ENCODE assay signal across 22 mouse cellular contexts in the genomic region with DNA sequence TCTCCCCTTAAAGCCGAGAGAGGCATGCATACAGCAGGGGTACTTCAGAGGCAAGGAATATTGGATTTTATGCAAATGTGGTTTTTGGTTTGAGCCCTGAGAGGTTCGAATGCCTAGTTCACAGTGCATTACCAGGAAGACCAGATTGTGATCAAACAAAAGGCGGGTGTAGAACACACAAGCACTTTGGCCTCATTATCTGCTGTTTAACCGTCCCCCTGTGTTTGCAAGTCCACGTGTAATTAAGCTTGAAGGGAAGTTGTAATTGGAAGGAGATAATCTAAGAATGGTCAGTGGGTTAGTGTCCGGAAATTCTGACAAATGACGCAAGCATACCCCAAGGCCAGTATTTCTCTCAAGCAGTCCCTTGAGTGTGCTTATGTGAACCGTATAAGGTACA. TPM values are rescaled to one million over a fixed set of nuclear protein-coding genes. Genes with fewer than 3 reads are reported as not detected.
DNase-seq lines count a peak whose midpoint lies in the region; ATAC-seq and TF ChIP-seq lines count a peak whose summit lies in the region.
"Had no signal": no experiment of that assay in that cellular context is flagged by ENCODE, and none has a peak within 500 bp of the region (broad histone marks: within the 10 kb centered on the region; RNA-seq: fewer than 3 reads in every experiment).

No protein-coding gene starts in this region.

- peak; percentile 20 for DNase-seq in embryo, embryonic 10.5 days (ENCODE audit: low spot score)
- no peak for DNase-seq in embryo, embryonic 11 days
- no peak for DNase-seq in kidney, postnatal 0 days (ENCODE audit: low spot score)
- DNase-seq in kidney, postnatal 10 days: no peak
- DNase-seq in ovary, adult 18-20 months (ENCODE audit: low spot score): no peak
- DNase-seq in heart, postnatal 25 days (ENCODE audit: low spot score): no peak
- DNase-seq: cerebellum, adult 11 months; cerebellum, postnatal 36 days; gastrocnemius, adult 2 months; heart, postnatal 10 days; kidney, postnatal 25 days; left cerebral cortex, postnatal 4 days; right cerebral cortex, postnatal 25 days had no signal

- H3K9ac ChIP-seq in kidney, postnatal 0 days (ENCODE audit: low read depth, low read length): no peak overlapping the region
- no peak overlapping the region for H3K9ac ChIP-seq in intestine, postnatal 0 days (ENCODE audit: low read depth, low read length)
- H3K9ac ChIP-seq: hindbrain, embryonic 15.5 days; lung, embryonic 15.5 days had no signal

- H3K4me3 ChIP-seq in kidney, postnatal 0 days (replicated peaks; ENCODE audit: low read depth, low read length): no peak overlapping the region
- H3K4me3 ChIP-seq in intestine, postnatal 0 days (ENCODE audit: low read depth, low read length): no peak overlapping the region
- H3K4me3 ChIP-seq: gastrocnemius, adult 2 months; hindbrain, embryonic 15.5 days; lung, embryonic 15.5 days; myocyte had no signal

- no peak overlapping the region for H3K4me2 ChIP-seq in kidney, postnatal 0 days (ENCODE audit: low read length)
- no peak overlapping the region for H3K4me2 ChIP-seq in intestine, postnatal 0 days (replicated peaks; ENCODE audit: low read depth)
- H3K4me2 ChIP-seq: hindbrain, embryonic 15.5 days; lung, embryonic 15.5 days had no signal

- 33% methylated on average over 8 of the region's 8 CpGs for whole genome bisulfite sequencing in kidney, postnatal 0 days
- WGBS in intestine, postnatal 0 days: 19% methylated on average over 8 of the region's 8 CpGs

- no peaks in the 10 kb centered on the region for H3K9me3 ChIP-seq in kidney, postnatal 0 days (replicated peaks; ENCODE audit: low read length)
- no peaks in the 10 kb centered on the region for H3K9me3 ChIP-seq in intestine, postnatal 0 days (ENCODE audit: control insufficient read depth)
- H3K9me3 ChIP-seq: hindbrain, embryonic 15.5 days; lung, embryonic 15.5 days had no signal

- peak overlapping the region; percentile 6; the same call in 1 of the 2 replicates for H3K27ac ChIP-seq in kidney, postnatal 0 days
- peak overlapping the region; percentile 57; the same call in 1 of the 2 replicates for H3K27ac ChIP-seq in intestine, postnatal 0 days (ENCODE audit: low read depth, low read length)
- H3K27ac ChIP-seq: gastrocnemius, adult 2 months; hindbrain, embryonic 15.5 days; lung, embryonic 15.5 days had no signal

- intact Hi-C loops in heart, postnatal 25 days (cut with DNase I): no loop called here

- no peaks in the 10 kb centered on the region for H3K36me3 ChIP-seq in kidney, postnatal 0 days (ENCODE audit: insufficient read depth, low read length)
- H3K36me3 ChIP-seq in intestine, postnatal 0 days (ENCODE audit: control insufficient read depth, insufficient read depth): no peaks in the 10 kb centered on the region
- H3K36me3 ChIP-seq: hindbrain, embryonic 15.5 days; lung, embryonic 15.5 days had no signal

- no peak for TF ChIP-seq CTCF in kidney, postnatal 0 days (IDR thresholded peaks at IDR 0.05; ENCODE audit: low read depth)
- no peak for TF ChIP-seq CTCF in intestine, postnatal 0 days (IDR thresholded peaks at IDR 0.05; ENCODE audit: low read depth)

- H3K4me1 ChIP-seq in kidney, postnatal 0 days (replicated peaks; ENCODE audit: insufficient read depth, low read length): peaks cover 5% of the 10 kb centered on the region; the same call in 1 of the 2 replicates
- peaks cover 7% of the 10 kb centered on the region for H3K4me1 ChIP-seq in intestine, postnatal 0 days (replicated peaks; ENCODE audit: control insufficient read depth, insufficient read depth, low read length)

- no peak for ATAC-seq in kidney, postnatal 0 days (replicated peaks; ENCODE audit: low FRiP score, low read depth)
- 0 out of 2 replicates have a peak, but pooled peaks have one; percentile 20 for ATAC-seq in intestine, postnatal 0 days
- peak; percentile 47 for ATAC-seq in megakaryocyte, adult 5-6 weeks (ENCODE audit: poor library complexity, severe bottlenecking)
- ATAC-seq: forebrain, embryonic 14.5 days had no signal

- no peaks in the 10 kb centered on the region for H3K27me3 ChIP-seq in kidney, postnatal 0 days (ENCODE audit: insufficient read depth, low read length)
- H3K27me3 ChIP-seq in intestine, postnatal 0 days (replicated peaks; ENCODE audit: control insufficient read depth, insufficient read depth, low read length): no peaks in the 10 kb centered on the region
- H3K27me3 ChIP-seq: hindbrain, embryonic 15.5 days; lung, embryonic 15.5 days had no signal

RNA-seq across cellular contexts. Expression of a gene that starts 16.3 kb away (rescaled TPM):
- 0.46 and 0.56 TPM in 2 replicates for polyA plus RNA-seq in kidney, postnatal 0 days (2015; fragmentation: Nextera tagmentation; extraction: Ambion mirVana)
- polyA plus RNA-seq in intestine, postnatal 0 days (2015; fragmentation: Nextera tagmentation; extraction: Ambion mirVana): 0.08 TPM in 1 of 2 replicates, not detected in the other
- 0.22 TPM in 1 of 2 replicates, not detected in the other for total RNA-seq in megakaryocyte, adult 5-6 weeks (2015)
- not detected in 2 replicates for total RNA-seq in megakaryocyte, adult 5-6 weeks (2017)
- total RNA-seq in heart, postnatal 25 days (2021): 1 to 10 TPM in 1 of 2 experiments, under 1 TPM in 1; 0.26 to 1.1 TPM
- total RNA-seq: gastrocnemius, adult 2 months; layer of hippocampus, postnatal 25 days; left cerebral cortex, postnatal 4 days had no signal
- polyA plus RNA-seq: forebrain, embryonic 14.5 days; hindbrain, embryonic 15.5 days; lung, embryonic 15.5 days had no signal

RNA-seq across cellular contexts. Expression of a gene that starts 26.1 kb away (rescaled TPM):
- 0.61 and 0.80 TPM in 2 replicates for polyA plus RNA-seq in kidney, postnatal 0 days (2015; fragmentation: Nextera tagmentation; extraction: Ambion mirVana)
- not detected in 2 replicates for polyA plus RNA-seq in intestine, postnatal 0 days (2015; fragmentation: Nextera tagmentation; extraction: Ambion mirVana)
- 0.85 TPM in 1 of 2 replicates, not detected in the other for total RNA-seq in megakaryocyte, adult 5-6 weeks (2015)
- 0.18 TPM in 1 of 2 replicates, not detected in the other for total RNA-seq in megakaryocyte, adult 5-6 weeks (2017)
- not detected for total RNA-seq in heart, postnatal 25 days (2021)
- total RNA-seq: heart, adult 8-10 months; heart, postnatal 10 days; layer of hippocampus, postnatal 25 days; left cerebral cortex, postnatal 4 days had no signal
- polyA plus RNA-seq: embryonic facial prominence, embryonic 14.5 days; forebrain, embryonic 14.5 days; hindbrain, embryonic 15.5 days had no signal

RNA-seq across cellular contexts. Expression of a gene that starts 32.2 kb away (rescaled TPM):
- polyA plus RNA-seq in kidney, postnatal 0 days (2015; fragmentation: Nextera tagmentation; extraction: Ambion mirVana): 0.29 and 0.32 TPM in 2 replicates
- polyA plus RNA-seq in intestine, postnatal 0 days (2015; fragmentation: Nextera tagmentation; extraction: Ambion mirVana): not detected in 2 replicates
- total RNA-seq in megakaryocyte, adult 5-6 weeks (2015): not detected in 2 replicates
- 1.1 and 1.6 TPM in 2 replicates for total RNA-seq in megakaryocyte, adult 5-6 weeks (2017)
- total RNA-seq in heart, postnatal 25 days (2021): not detected
- total RNA-seq: gastrocnemius, adult 2 months; heart, adult 8-10 months; heart, postnatal 10 days; layer of hippocampus, postnatal 25 days; left cerebral cortex, postnatal 4 days had no signal
- polyA plus RNA-seq: forebrain, embryonic 14.5 days; hindbrain, embryonic 15.5 days; lung, embryonic 15.5 days had no signal

RNA-seq across cellular contexts. Expression of a gene that starts 37.9 kb away (rescaled TPM):
- polyA plus RNA-seq in kidney, postnatal 0 days (2015; fragmentation: Nextera tagmentation; extraction: Ambion mirVana): 0.92 and 1.1 TPM in 2 replicates
- not detected in 2 replicates for polyA plus RNA-seq in intestine, postnatal 0 days (2015; fragmentation: Nextera tagmentation; extraction: Ambion mirVana)
- total RNA-seq in megakaryocyte, adult 5-6 weeks (2015): not detected in 2 replicates
- 0.33 TPM in 1 of 2 replicates, not detected in the other for total RNA-seq in megakaryocyte, adult 5-6 weeks (2017)
- not detected for total RNA-seq in heart, postnatal 25 days (2021)
- total RNA-seq: heart, adult 8-10 months; heart, postnatal 10 days; layer of hippocampus, postnatal 25 days; left cerebral cortex, postnatal 4 days had no signal
- polyA plus RNA-seq: embryonic facial prominence, embryonic 14.5 days; forebrain, embryonic 14.5 days; hindbrain, embryonic 15.5 days; lung, embryonic 15.5 days had no signal

RNA-seq across cellular contexts. Expression of a gene that starts 43.9 kb away (rescaled TPM):
- polyA plus RNA-seq in kidney, postnatal 0 days (2015; fragmentation: Nextera tagmentation; extraction: Ambion mirVana): 0.28 and 0.41 TPM in 2 replicates
- not detected in 2 replicates for polyA plus RNA-seq in intestine, postnatal 0 days (2015; fragmentation: Nextera tagmentation; extraction: Ambion mirVana)
- not detected in 2 replicates for total RNA-seq in megakaryocyte, adult 5-6 weeks (2015)
- not detected in 2 replicates for total RNA-seq in megakaryocyte, adult 5-6 weeks (2017)
- total RNA-seq in heart, postnatal 25 days (2021): not detected
- total RNA-seq: heart, adult 8-10 months; heart, postnatal 10 days; layer of hippocampus, postnatal 25 days; left cerebral cortex, postnatal 4 days had no signal
- polyA plus RNA-seq: embryonic facial prominence, embryonic 14.5 days; forebrain, embryonic 14.5 days; hindbrain, embryonic 15.5 days; lung, embryonic 15.5 days had no signal
